ENCODE assay signal across 11 mouse cellular contexts in the genomic region with DNA sequence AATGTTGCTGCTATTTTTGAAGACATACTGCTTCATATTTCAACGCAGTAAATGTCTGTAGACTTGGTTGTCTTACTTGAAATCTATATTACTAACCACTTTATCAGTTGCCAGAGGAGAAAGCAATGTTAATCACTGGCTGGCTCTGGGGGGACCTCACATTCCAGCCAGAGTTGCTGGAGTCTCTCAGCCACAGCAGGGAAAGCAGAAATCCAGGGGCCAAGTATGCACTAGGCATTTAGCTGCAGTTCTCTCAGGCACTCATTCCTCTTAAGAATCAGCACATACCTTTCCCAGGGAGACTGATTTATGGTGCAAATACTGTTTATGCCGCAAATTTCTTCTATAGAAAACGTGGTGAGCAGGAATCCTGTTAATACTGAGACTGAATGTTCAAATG.
DNase-seq lines count a peak whose midpoint lies in the region; ATAC-seq and TF ChIP-seq lines count a peak whose summit lies in the region.
"Had no signal": no experiment of that assay in that cellular context is flagged by ENCODE, and none has a peak within 500 bp of the region (broad histone marks: within the 10 kb centered on the region; RNA-seq: fewer than 3 reads in every experiment).

No protein-coding gene starts in this region.

- 59% methylated on average over 3 of the region's 3 CpGs for WGBS in hindbrain, embryonic 13.5 days
- WGBS in hindbrain, postnatal 0 days: 43% methylated on average over 3 of the region's 3 CpGs
- WGBS in stomach, embryonic 14.5 days: 21% methylated on average over 3 of the region's 3 CpGs
- WGBS in stomach, postnatal 0 days: 32% methylated on average over 3 of the region's 3 CpGs

- no peaks in the 10 kb centered on the region for H3K27me3 ChIP-seq in hindbrain, embryonic 13.5 days
- H3K27me3 ChIP-seq in hindbrain, postnatal 0 days (ENCODE audit: insufficient read depth, low read length): no peaks in the 10 kb centered on the region
- no peaks in the 10 kb centered on the region for H3K27me3 ChIP-seq in stomach, embryonic 14.5 days (ENCODE audit: control insufficient read depth, insufficient read depth, low read length)
- H3K27me3 ChIP-seq in stomach, postnatal 0 days (ENCODE audit: control insufficient read depth, insufficient read depth, low read length): no peaks in the 10 kb centered on the region
- H3K27me3 ChIP-seq: neural tube, embryonic 13.5 days had no signal

- H3K27ac ChIP-seq in hindbrain, embryonic 13.5 days: no peak overlapping the region
- no peak overlapping the region for H3K27ac ChIP-seq in hindbrain, postnatal 0 days
- H3K27ac ChIP-seq in stomach, embryonic 14.5 days (ENCODE audit: low read length): 0 out of 2 replicates have a peak overlapping the region, but pooled peaks have one; percentile 21
- H3K27ac ChIP-seq in stomach, postnatal 0 days (replicated peaks): no peak overlapping the region
- H3K27ac ChIP-seq: neural tube, embryonic 13.5 days had no signal

- no peaks in the 10 kb centered on the region for H3K9me3 ChIP-seq in hindbrain, embryonic 13.5 days
- H3K9me3 ChIP-seq in hindbrain, postnatal 0 days (ENCODE audit: low read length): no peaks in the 10 kb centered on the region
- no peaks in the 10 kb centered on the region for H3K9me3 ChIP-seq in stomach, embryonic 14.5 days (ENCODE audit: control insufficient read depth, low read depth, low read length)
- no peaks in the 10 kb centered on the region for H3K9me3 ChIP-seq in stomach, postnatal 0 days (ENCODE audit: control insufficient read depth, low read length)
- H3K9me3 ChIP-seq: neural tube, embryonic 13.5 days had no signal

- DNase-seq in hindbrain, postnatal 0 days (ENCODE audit: low spot score): no peak
- no peak for DNase-seq in stomach, postnatal 0 days (ENCODE audit: low spot score)
- peak; percentile 15 for DNase-seq in kidney, postnatal 10 days
- DNase-seq in neural tube, embryonic 10.5 days (ENCODE audit: extremely low spot score, low spot score): no peak
- no peak for DNase-seq in urinary bladder, adult 2 months (ENCODE audit: low spot score)
- DNase-seq: heart, adult 18-20 months; right cerebral cortex, postnatal 4 days; thymus, postnatal 4 days had no signal

- no peak overlapping the region for H3K9ac ChIP-seq in hindbrain, embryonic 13.5 days
- no peak overlapping the region for H3K9ac ChIP-seq in hindbrain, postnatal 0 days (replicated peaks; ENCODE audit: low read length)
- H3K9ac ChIP-seq in stomach, embryonic 14.5 days (replicated peaks; ENCODE audit: low read depth, low read length): no peak overlapping the region
- H3K9ac ChIP-seq in stomach, postnatal 0 days (ENCODE audit: low read length): no peak overlapping the region
- H3K9ac ChIP-seq: neural tube, embryonic 13.5 days had no signal

- H3K4me2 ChIP-seq in hindbrain, embryonic 13.5 days: no peak overlapping the region
- H3K4me2 ChIP-seq in hindbrain, postnatal 0 days (ENCODE audit: low read depth, low read length): no peak overlapping the region
- no peak overlapping the region for H3K4me2 ChIP-seq in stomach, embryonic 14.5 days (replicated peaks; ENCODE audit: low read depth, low read length)
- H3K4me2 ChIP-seq in stomach, postnatal 0 days (replicated peaks; ENCODE audit: low read depth): no peak overlapping the region
- H3K4me2 ChIP-seq: neural tube, embryonic 13.5 days had no signal

- H3K36me3 ChIP-seq in hindbrain, embryonic 13.5 days: no peaks in the 10 kb centered on the region
- no peaks in the 10 kb centered on the region for H3K36me3 ChIP-seq in hindbrain, postnatal 0 days (ENCODE audit: insufficient read depth, low read length)
- no peaks in the 10 kb centered on the region for H3K36me3 ChIP-seq in stomach, embryonic 14.5 days (ENCODE audit: control insufficient read depth, insufficient read depth, low read length)
- no peaks in the 10 kb centered on the region for H3K36me3 ChIP-seq in stomach, postnatal 0 days (ENCODE audit: control insufficient read depth, insufficient read depth, low read length)
- H3K36me3 ChIP-seq: neural tube, embryonic 13.5 days had no signal

- H3K4me1 ChIP-seq in hindbrain, embryonic 13.5 days (replicated peaks): 0 out of 2 replicates have a peak, but pooled peaks cover 2% of the 10 kb centered on the region
- no peaks in the 10 kb centered on the region for H3K4me1 ChIP-seq in hindbrain, postnatal 0 days (ENCODE audit: insufficient read depth, low read length)
- no peaks in the 10 kb centered on the region for H3K4me1 ChIP-seq in stomach, embryonic 14.5 days (ENCODE audit: control insufficient read depth, insufficient read depth, low read length)
- no peaks in the 10 kb centered on the region for H3K4me1 ChIP-seq in stomach, postnatal 0 days (replicated peaks; ENCODE audit: control insufficient read depth, insufficient read depth)

- TF ChIP-seq EP300 in stomach, postnatal 0 days (optimal IDR thresholded peaks at IDR 0.05): no peak

- no peak for TF ChIP-seq CTCF in hindbrain, postnatal 0 days (IDR thresholded peaks at IDR 0.05; ENCODE audit: low read depth)
- TF ChIP-seq CTCF in stomach, postnatal 0 days (IDR thresholded peaks at IDR 0.05; ENCODE audit: low read depth): no peak

- peak; percentile 63; the same call in 1 of the 2 replicates for ATAC-seq in hindbrain, embryonic 13.5 days (ENCODE audit: low FRiP score)
- ATAC-seq in hindbrain, postnatal 0 days: no peak
- ATAC-seq in stomach, embryonic 14.5 days (ENCODE audit: insufficient number of reproducible peaks, insufficient read depth, low FRiP score, low read depth): no peak
- ATAC-seq in stomach, postnatal 0 days (ENCODE audit: low FRiP score, low TSS enrichment): no peak

- H3K4me3 ChIP-seq in hindbrain, embryonic 13.5 days: no peak overlapping the region
- H3K4me3 ChIP-seq in hindbrain, postnatal 0 days (ENCODE audit: low read length): no peak overlapping the region
- H3K4me3 ChIP-seq in stomach, embryonic 14.5 days (ENCODE audit: low read depth, low read length): no peak overlapping the region
- H3K4me3 ChIP-seq in stomach, postnatal 0 days (ENCODE audit: low read depth, low read length): no peak overlapping the region
- H3K4me3 ChIP-seq: neural tube, embryonic 13.5 days had no signal
